Mouse (Mus musculus) brown adipose tissue, adult 24 weeks (tissue): ENCODE data around the gene P3h1. TPM values are rescaled to one million over a fixed set of nuclear protein-coding genes. Genes with fewer than 3 reads are reported as not detected.

ENCODE experiments used
- H3K27ac ChIP-seq: fragments of 200-500 bp; replicated peaks from 2 replicates; pipeline ENCODE4 v1.5.1; 2012; ENCODE audit warnings: low read depth, mild to moderate bottlenecking, low read length
- H3K4me1 ChIP-seq: fragments of 200-500 bp; 2 replicates; pipeline ENCODE4 v1.6.1; 2012; ENCODE audit warnings: low read length, mixed read lengths; ENCODE audit not compliant: control insufficient read depth, insufficient read depth, insufficient read length
- H3K4me3 ChIP-seq: fragments of 200-500 bp; 2 replicates; pipeline ENCODE4 v1.5.1; 2012; ENCODE audit warnings: low read depth, mild to moderate bottlenecking, low read length, moderate library complexity; ENCODE audit not compliant: insufficient read depth
- polyA plus RNA-seq: library from polyadenylated mRNA; stranded (reverse); fragments of >200 nt; gene quantifications from 2 replicates; pipeline ENCODE4 v1.2.4, GENCODE M21; 2012; ENCODE audit not compliant: missing spikeins, insufficient read depth, insufficient read length

Gene P3h1
- polyA plus RNA-seq, 1 experiment: 6.5 TPM

- H3K4me3 ChIP-seq: no peak within 1 kb of the TSS
- no peak within 1 kb of the TSS for H3K27ac ChIP-seq
- no peaks in the 10 kb centered on the region for H3K4me1 ChIP-seq
These were observed 14.5 kb upstream of the P3h1 start, which contains the start of gene Tmem269 for GRCm38 (mm10) chr4:119218169-119218568. TSS of gene Tmem269 (minus strand) at chr4:119218217.

GRCm38 (mm10) chr4:119223696-119224095, 9.0 kb upstream of the P3h1 start:
- no peaks in the 10 kb centered on the region for H3K4me1 ChIP-seq
- no peak overlapping the region for H3K4me3 ChIP-seq

GRCm38 (mm10) chr4:119224534-119224933, 8.2 kb upstream of the P3h1 start:
- H3K27ac ChIP-seq: no peak overlapping the region

More at GRCm38 (mm10) chr4:119223696-119224095, 9.0 kb upstream of the P3h1 start:
- H3K27ac ChIP-seq: no peak overlapping the region

GRCm38 (mm10) chr4:119225719-119226118, 7.0 kb upstream of the P3h1 start:
- no peak overlapping the region for H3K27ac ChIP-seq
- H3K4me3 ChIP-seq: no peak overlapping the region
- H3K4me1 ChIP-seq: no peaks in the 10 kb centered on the region

More at GRCm38 (mm10) chr4:119224534-119224933, 8.2 kb upstream of the P3h1 start:
- H3K4me1 ChIP-seq: no peaks in the 10 kb centered on the region
- no peak overlapping the region for H3K4me3 ChIP-seq

GRCm38 (mm10) chr4:119226751-119227150, 6.0 kb upstream of the P3h1 start:
- Histone ChIP-seq H3K4me3 (no peak overlapping the region), H3K4me1 (no peaks in the 10 kb centered on the region), H3K27ac (no peak overlapping the region)

- H3K4me3 ChIP-seq: peak overlapping the region; percentile 84
- no peak overlapping the region for H3K27ac ChIP-seq
- no peaks in the 10 kb centered on the region for H3K4me1 ChIP-seq
These were observed 664 bp downstream of the P3h1 start for GRCm38 (mm10) chr4:119233256-119233901.

- H3K4me3 ChIP-seq: no peak overlapping the region
- no peak overlapping the region for H3K27ac ChIP-seq
- no peaks in the 10 kb centered on the region for H3K4me1 ChIP-seq
These were observed 1.6 kb downstream of the P3h1 start for GRCm38 (mm10) chr4:119234348-119234747.

- H3K27ac ChIP-seq: no peak overlapping the region
- no peaks in the 10 kb centered on the region for H3K4me1 ChIP-seq
- no peak overlapping the region for H3K4me3 ChIP-seq
These were observed 5.9 kb downstream of the P3h1 start for GRCm38 (mm10) chr4:119238661-119239060.

- Histone ChIP-seq H3K27ac (no peak overlapping the region), H3K4me1 (no peaks in the 10 kb centered on the region), H3K4me3 (peak overlapping the region; percentile 38)
These were observed 6.5 kb downstream of the P3h1 start for GRCm38 (mm10) chr4:119239181-119239682.

GRCm38 (mm10) chr4:119241664-119242063, 8.9 kb downstream of the P3h1 start:
- Histone ChIP-seq H3K27ac (no peak overlapping the region), H3K4me1 (0 out of 2 replicates have a peak, but pooled peaks cover 2% of the 10 kb centered on the region), H3K4me3 (no peak overlapping the region)

- no peak overlapping the region for H3K4me3 ChIP-seq
- H3K27ac ChIP-seq: no peak overlapping the region
- H3K4me1 ChIP-seq: 0 out of 2 replicates have a peak, but pooled peaks cover 3% of the 10 kb centered on the region
These were observed 9.9 kb downstream of the P3h1 start for GRCm38 (mm10) chr4:119242571-119242970.

- Histone ChIP-seq H3K4me3 (no peak overlapping the region), H3K27ac (no peak overlapping the region), H3K4me1 (0 out of 2 replicates have a peak, but pooled peaks cover 3% of the 10 kb centered on the region)
These were observed 11.9 kb downstream of the P3h1 start for GRCm38 (mm10) chr4:119244468-119245240.

- H3K4me1 ChIP-seq: 0 out of 2 replicates have a peak, but pooled peaks cover 3% of the 10 kb centered on the region
- H3K4me3 ChIP-seq: no peak overlapping the region
These were observed 12.8 kb downstream of the P3h1 start for GRCm38 (mm10) chr4:119245556-119245955.

GRCm38 (mm10) chr4:119245961-119246360, 13.2 kb downstream of the P3h1 start:
- no peak overlapping the region for H3K4me3 ChIP-seq
- no peak overlapping the region for H3K27ac ChIP-seq
- H3K4me1 ChIP-seq: 0 out of 2 replicates have a peak, but pooled peaks cover 3% of the 10 kb centered on the region

More at GRCm38 (mm10) chr4:119245556-119245955, 12.8 kb downstream of the P3h1 start:
- no peak overlapping the region for H3K27ac ChIP-seq

- H3K4me3 ChIP-seq: no peak overlapping the region
- H3K27ac ChIP-seq: peak overlapping the region; percentile 7; the same call in 1 of the 2 replicates
- H3K4me1 ChIP-seq: 0 out of 2 replicates have a peak, but pooled peaks cover 3% of the 10 kb centered on the region
These were observed 14.0 kb downstream of the P3h1 start for GRCm38 (mm10) chr4:119246688-119247225.
